ENCODE assay signal across 26 mouse cellular contexts in the genomic region with DNA sequence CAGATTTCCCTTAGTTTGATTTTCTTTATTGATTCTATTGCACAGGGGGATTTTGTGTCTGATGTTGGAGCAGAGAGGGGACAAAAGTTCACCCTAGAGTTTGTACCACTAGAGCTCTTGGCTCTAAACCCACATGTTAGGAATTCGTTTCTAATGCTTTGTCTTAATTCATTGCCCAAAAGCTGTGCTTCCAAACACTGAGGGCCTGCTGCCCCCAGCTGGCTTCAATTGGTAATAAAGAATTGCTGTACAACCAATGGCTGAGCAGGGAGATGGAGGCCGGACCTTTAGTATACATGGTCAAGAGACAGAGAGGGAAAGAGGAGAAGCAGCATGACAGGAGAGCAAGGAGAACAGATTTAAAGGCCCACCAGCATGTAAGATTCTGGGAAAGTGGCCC. TPM values are rescaled to one million over a fixed set of nuclear protein-coding genes. Genes with fewer than 3 reads are reported as not detected.
"Had no signal": no experiment of that assay in that cellular context is flagged by ENCODE, and none has a peak within 500 bp of the region (broad histone marks: within the 10 kb centered on the region; RNA-seq: fewer than 3 reads in every experiment).

No protein-coding gene starts in this region.

- H3K4me3 ChIP-seq: layer of hippocampus, adult 2 months; limb, embryonic 12.5 days; limb, embryonic 15.5 days; lung, embryonic 15.5 days; megakaryocyte, embryonic 14.5 days; midbrain, embryonic 10.5 days; midbrain, embryonic 13.5 days had no signal

- DNase-seq: kidney, postnatal 25 days; layer of hippocampus, adult 9-11 months; lung, postnatal 10 days; lung, postnatal 36 days; thymus, adult 2 months; thymus, postnatal 14 days; thymus, postnatal 4 days had no signal

- H3K27me3 ChIP-seq: limb, embryonic 12.5 days; limb, embryonic 15.5 days; lung, embryonic 15.5 days; megakaryocyte, embryonic 14.5 days; midbrain, embryonic 13.5 days had no signal

- H3K27ac ChIP-seq: layer of hippocampus, adult 2 months; limb, embryonic 12.5 days; limb, embryonic 15.5 days; liver, embryonic 14.5 days; lung, embryonic 15.5 days; midbrain, embryonic 10.5 days; midbrain, embryonic 13.5 days; stomach, postnatal 0 days had no signal

- H3K4me1 ChIP-seq: limb, embryonic 12.5 days; limb, embryonic 15.5 days; lung, embryonic 15.5 days; megakaryocyte, embryonic 14.5 days; midbrain, embryonic 10.5 days; midbrain, embryonic 13.5 days had no signal

- H3K9ac ChIP-seq: limb, embryonic 12.5 days; limb, embryonic 15.5 days; liver, embryonic 14.5 days; lung, embryonic 15.5 days; midbrain, embryonic 13.5 days had no signal

- H3K4me2 ChIP-seq: limb, embryonic 12.5 days; limb, embryonic 15.5 days; liver, embryonic 11.5 days; lung, embryonic 15.5 days; midbrain, embryonic 13.5 days had no signal

- H3K36me3 ChIP-seq: limb, embryonic 12.5 days; limb, embryonic 15.5 days; lung, embryonic 15.5 days; midbrain, embryonic 10.5 days; midbrain, embryonic 13.5 days had no signal

- H3K9me3 ChIP-seq: limb, embryonic 12.5 days; limb, embryonic 15.5 days; lung, embryonic 15.5 days; midbrain, embryonic 10.5 days; midbrain, embryonic 13.5 days had no signal

- ATAC-seq: midbrain, embryonic 13.5 days had no signal

RNA-seq across cellular contexts. Expression of gene Nlrp14, which starts 13.6 kb away (rescaled TPM):
- total RNA-seq: layer of hippocampus, adult 2 months; layer of hippocampus, postnatal 25 days; left cerebral cortex, adult 18-20 months; left cerebral cortex, postnatal 36 days; midbrain, postnatal 0 days had no signal
- polyA plus RNA-seq: kidney, embryonic 16.5 days; large intestine, adult 2 months; limb, embryonic 12.5 days; limb, embryonic 15.5 days; liver, embryonic 11.5 days; liver, embryonic 14.5 days; lung, embryonic 15.5 days; midbrain, embryonic 10.5 days; midbrain, embryonic 13.5 days; midbrain, postnatal 0 days; neural tube, embryonic 11.5 days; neural tube, embryonic 14.5 days; stomach, embryonic 14.5 days; stomach, postnatal 0 days; thymus, adult 2 months had no signal

RNA-seq across cellular contexts. Expression of gene Rbmxl2, which starts 28.8 kb away (rescaled TPM):
- total RNA-seq: layer of hippocampus, adult 2 months; layer of hippocampus, postnatal 25 days; left cerebral cortex, adult 18-20 months; left cerebral cortex, postnatal 36 days; midbrain, postnatal 0 days had no signal
- polyA plus RNA-seq: kidney, embryonic 16.5 days; large intestine, adult 2 months; limb, embryonic 12.5 days; limb, embryonic 15.5 days; liver, embryonic 11.5 days; liver, embryonic 14.5 days; lung, embryonic 15.5 days; midbrain, embryonic 10.5 days; midbrain, embryonic 13.5 days; midbrain, postnatal 0 days; neural tube, embryonic 11.5 days; neural tube, embryonic 14.5 days; stomach, embryonic 14.5 days; stomach, postnatal 0 days had no signal

RNA-seq across cellular contexts. Expression of gene Olfr716, which starts 42.3 kb away (rescaled TPM):
- total RNA-seq: layer of hippocampus, adult 2 months; layer of hippocampus, postnatal 25 days; left cerebral cortex, adult 18-20 months; left cerebral cortex, postnatal 36 days; midbrain, postnatal 0 days had no signal
- polyA plus RNA-seq: kidney, embryonic 16.5 days; large intestine, adult 2 months; limb, embryonic 12.5 days; limb, embryonic 15.5 days; liver, embryonic 11.5 days; liver, embryonic 14.5 days; lung, embryonic 15.5 days; midbrain, embryonic 10.5 days; midbrain, embryonic 13.5 days; midbrain, postnatal 0 days; neural tube, embryonic 11.5 days; neural tube, embryonic 14.5 days; stomach, embryonic 14.5 days; stomach, postnatal 0 days; thymus, adult 2 months had no signal

RNA-seq across cellular contexts. Expression of gene Olfr715, which starts 49.5 kb away (rescaled TPM):
- total RNA-seq: layer of hippocampus, adult 2 months; layer of hippocampus, postnatal 25 days; left cerebral cortex, adult 18-20 months; left cerebral cortex, postnatal 36 days; midbrain, postnatal 0 days had no signal
- polyA plus RNA-seq: kidney, embryonic 16.5 days; large intestine, adult 2 months; limb, embryonic 12.5 days; limb, embryonic 15.5 days; liver, embryonic 11.5 days; liver, embryonic 14.5 days; lung, embryonic 15.5 days; midbrain, embryonic 10.5 days; midbrain, embryonic 13.5 days; midbrain, postnatal 0 days; neural tube, embryonic 11.5 days; neural tube, embryonic 14.5 days; stomach, embryonic 14.5 days; stomach, postnatal 0 days; thymus, adult 2 months had no signal
